Mouse (Mus musculus) heart, postnatal 14 days (tissue): ENCODE results near the gene Rbpms2. TPM values are rescaled to one million over a fixed set of nuclear protein-coding genes. Genes with fewer than 3 reads are reported as not detected.

Experiments used
- DNase-seq, 2 experiments: peaks; one replicate each; pipeline ENCODE4 v3.0.0; 2021 to 2022
- intact Hi-C: fragments of 180-260 bp; cut with DNase I; formaldehyde crosslinking; loops from one replicate; pipeline ENCODE4 v1.15.1; 2025
- total RNA-seq, 2 experiments: library from RNA; stranded (reverse); gene quantifications; 2 replicates each; pipeline ENCODE4 v1.2.3; 2021

Rbpms2 gene
- total RNA-seq, 2 experiments from 2014 or later, result 39.1 to 40.7 TPM

- no peak for DNase-seq
- intact Hi-C loops, result no loop called here
These were observed 17.4 kb upstream of the Rbpms2 start for GRCm38 (mm10) chr9:65611969-65612486.

- DNase-seq, result no peak
- intact Hi-C loops, result no loop called here
These were observed 16.4 kb upstream of the Rbpms2 start for GRCm38 (mm10) chr9:65613098-65613497.

DNA sequence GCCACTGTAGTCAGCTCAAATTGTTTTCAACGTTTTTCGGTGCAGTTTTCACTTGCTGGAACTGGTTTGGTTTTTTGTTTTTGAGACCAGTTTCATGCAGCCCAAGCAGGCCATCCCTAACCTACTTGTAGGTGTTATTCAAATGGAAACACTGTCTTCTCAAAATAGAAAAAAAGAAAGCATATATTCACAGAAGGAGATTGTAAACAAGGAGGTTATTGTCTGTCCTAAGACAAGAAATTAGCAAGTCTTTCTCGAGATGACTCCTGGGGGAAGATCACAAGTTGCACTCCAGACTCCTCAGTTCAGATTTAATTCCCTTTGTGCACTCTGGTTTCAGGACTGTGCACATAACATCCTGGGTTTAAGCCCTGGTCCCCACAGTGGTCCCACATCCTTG lies 10.1 kb upstream of the Rbpms2 start:
- intact Hi-C loops, result no loop called here
- DNase-seq, result no peak

DNA sequence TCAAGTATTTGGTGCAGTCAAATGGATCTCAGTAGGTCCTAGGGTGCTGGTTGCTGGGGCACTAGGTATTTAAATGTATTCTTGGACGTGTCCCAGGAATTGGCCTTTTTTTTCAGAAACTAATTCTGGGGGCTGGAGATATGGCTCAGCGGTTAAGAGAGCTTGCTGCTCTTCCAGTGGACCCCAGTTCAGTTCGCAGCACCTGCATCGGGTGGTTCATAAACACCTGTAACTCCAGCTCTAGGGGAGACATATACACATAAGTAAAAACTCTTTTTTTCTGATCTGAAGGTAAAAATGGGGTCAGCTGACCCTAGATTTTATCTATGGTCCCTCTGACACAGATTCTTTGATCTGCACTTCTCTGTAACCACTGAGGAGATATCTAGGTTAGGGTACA lies 8.3 kb upstream of the Rbpms2 start:
- intact Hi-C loops, result no loop called here
- DNase-seq, result no peak

DNA sequence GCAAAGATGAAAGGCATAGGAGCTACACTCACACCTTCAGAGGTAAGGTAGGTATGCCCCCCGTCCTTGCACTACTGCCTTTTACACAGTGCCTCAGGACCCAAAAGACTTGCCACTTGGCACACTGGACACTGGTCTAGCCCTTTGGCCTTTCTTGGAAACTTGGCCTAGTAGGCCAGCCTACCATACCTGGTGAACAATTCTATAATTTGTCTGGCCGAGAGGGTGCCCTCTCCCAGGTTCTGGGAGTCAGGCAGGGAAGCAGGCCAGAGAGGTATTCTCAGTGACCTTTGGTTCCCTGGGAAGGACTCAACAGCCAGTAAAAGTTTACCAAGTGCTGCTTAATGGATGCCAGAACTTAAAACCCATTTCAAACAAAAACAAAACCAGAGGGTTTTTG lies 7.8 kb upstream of the Rbpms2 start:
- intact Hi-C loops, result no loop called here
- DNase-seq, result no peak

DNA sequence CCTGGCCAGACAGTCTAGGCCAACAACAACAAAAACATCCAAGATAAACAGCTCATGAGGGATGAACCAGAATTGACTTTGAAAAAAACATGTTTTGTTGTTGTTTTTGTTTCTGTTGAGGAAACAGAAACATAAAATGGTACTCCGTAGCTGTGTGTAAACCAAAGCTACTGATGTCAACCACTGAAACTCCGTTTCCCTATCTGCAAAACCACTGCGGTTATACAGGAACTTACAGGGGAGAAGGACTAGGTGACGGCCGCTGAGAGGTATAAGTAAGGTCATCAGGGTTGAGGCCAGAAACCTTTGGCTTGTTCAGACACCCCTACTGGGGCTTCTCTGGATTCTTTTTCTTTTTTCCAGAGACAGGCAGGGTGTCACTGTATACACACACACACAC lies 6.6 kb upstream of the Rbpms2 start:
- no peak for DNase-seq
- intact Hi-C loops, result no loop called here

- no peak for DNase-seq
- intact Hi-C loops, result no loop called here
These were observed 5.2 kb upstream of the Rbpms2 start for GRCm38 (mm10) chr9:65624266-65624665.

- intact Hi-C loops, result loop anchor here (2.0 to 5.0 kb wide), 2 partner anchors 17 to 32 kb away; no protein-coding TSS in a partner anchor
- DNase-seq, result peak; percentile 76 to 83
These were observed 551 bp downstream of the Rbpms2 start for GRCm38 (mm10) chr9:65629767-65630630.

GRCm38 (mm10) chr9:65630631-65631353 lies 1.3 kb downstream of the Rbpms2 start:
- peak; percentile 53 to 59 for DNase-seq
- intact Hi-C loops, result loop anchor here (2.0 kb wide), 1 partner anchor 16 kb away; no protein-coding TSS in a partner anchor

GRCm38 (mm10) chr9:65631354-65632021 lies 2.0 kb downstream of the Rbpms2 start:
- DNase-seq, result no peak
- intact Hi-C loops, result loop anchor here (2.0 kb wide), 1 partner anchor 15 kb away; no protein-coding TSS in a partner anchor

DNA sequence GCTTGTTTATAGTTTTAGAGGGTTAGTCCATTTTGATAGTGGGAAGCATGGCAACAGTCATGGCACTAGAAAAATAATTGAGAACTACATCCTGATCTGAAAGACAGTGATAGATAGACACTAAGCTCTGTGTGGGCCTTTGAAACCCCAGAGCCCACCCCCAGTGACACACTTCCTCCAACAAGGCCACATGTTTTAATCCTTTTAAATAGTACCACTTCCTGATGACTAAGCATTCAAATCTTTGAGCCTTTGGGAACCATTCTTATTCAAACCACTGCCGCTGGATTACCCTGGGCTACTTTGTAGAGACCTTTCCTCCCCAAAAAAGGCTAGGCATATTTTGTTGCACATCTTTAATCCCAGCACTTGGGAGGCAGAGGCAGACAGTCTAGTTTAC lies 6.3 kb downstream of the Rbpms2 start:
- intact Hi-C loops, result no loop called here
- no peak for DNase-seq

DNA sequence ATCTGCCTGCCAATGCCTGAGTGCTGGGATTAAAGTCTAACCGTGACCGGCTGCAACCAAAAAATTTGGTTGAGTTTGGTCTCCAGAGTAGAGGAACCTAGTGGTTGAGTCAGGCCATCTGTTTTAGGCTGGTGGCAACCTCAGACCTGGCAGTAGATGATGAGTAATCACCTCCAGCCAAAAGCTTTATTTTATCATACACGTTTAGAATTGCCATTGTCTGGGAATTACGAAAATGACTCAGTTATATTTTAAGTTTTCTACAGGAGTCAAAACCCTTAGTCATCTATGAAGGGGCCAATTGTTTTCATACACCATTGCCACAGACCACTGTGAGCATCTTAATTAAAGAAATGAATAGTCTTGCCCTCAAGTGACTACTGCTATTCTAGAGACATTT lies 7.5 kb downstream of the Rbpms2 start:
- intact Hi-C loops, result no loop called here
- no peak for DNase-seq

- DNase-seq, result no peak
- intact Hi-C loops, result no loop called here
These were observed 9.6 kb downstream of the Rbpms2 start for GRCm38 (mm10) chr9:65639065-65639464.

GRCm38 (mm10) chr9:65640838-65641410 lies 11.5 kb downstream of the Rbpms2 start:
- no peak for DNase-seq
- intact Hi-C loops, result no loop called here

DNA sequence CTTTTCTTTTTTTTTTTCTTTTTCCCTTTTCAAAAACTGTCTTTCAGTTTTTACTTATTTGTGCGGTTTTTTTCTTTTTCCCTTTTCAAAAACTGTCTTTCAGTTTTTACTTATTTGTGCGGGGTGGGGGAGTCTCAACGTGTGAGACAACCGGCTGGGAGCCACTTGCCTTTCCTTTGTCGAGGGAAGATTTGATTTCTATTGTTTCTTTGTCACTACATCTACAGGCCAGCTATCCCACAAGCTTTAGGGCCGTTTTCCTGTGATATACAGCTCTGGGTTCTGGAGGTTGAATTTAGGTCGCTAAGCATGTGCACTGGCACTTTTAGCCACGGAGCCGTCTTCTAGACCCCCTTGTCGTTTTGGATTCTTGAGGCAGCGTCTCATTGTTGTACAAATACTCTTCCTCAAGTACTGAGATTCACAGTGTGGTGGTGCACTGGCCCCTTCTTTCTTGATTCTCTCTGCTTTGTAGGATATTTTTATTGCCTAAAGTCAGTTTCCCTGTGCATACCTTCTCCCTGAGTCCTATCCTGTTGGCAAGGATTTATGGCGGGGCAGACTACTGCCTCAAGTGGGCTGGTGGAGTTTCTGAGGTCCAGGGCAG lies 12.1 kb downstream of the Rbpms2 start:
- DNase-seq, result no peak
- intact Hi-C loops, result no loop called here

DNA sequence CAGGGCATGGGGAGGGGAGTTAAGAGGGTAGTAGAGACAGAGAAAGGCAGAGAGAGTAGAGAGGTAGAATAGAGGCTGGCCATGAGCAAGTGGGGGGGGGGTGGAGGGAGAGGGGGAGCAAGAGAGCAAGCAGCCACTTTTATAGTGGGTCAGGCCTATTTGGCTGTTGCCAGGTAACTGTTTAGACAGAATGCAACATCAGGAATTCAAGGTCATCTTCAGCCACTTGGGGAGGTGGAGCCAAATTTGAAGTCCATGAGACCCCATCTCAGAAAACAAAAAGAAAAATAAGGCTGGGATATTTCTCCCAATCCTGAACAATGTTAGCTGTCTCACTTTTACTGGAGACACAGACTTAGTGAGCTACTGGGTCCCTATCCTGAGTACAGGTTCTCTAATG lies 13.1 kb downstream of the Rbpms2 start:
- intact Hi-C loops, result no loop called here
- no peak for DNase-seq

- intact Hi-C loops, result no loop called here
- DNase-seq, result no peak
These were observed 15.5 kb downstream of the Rbpms2 start for GRCm38 (mm10) chr9:65644960-65645359.

DNA sequence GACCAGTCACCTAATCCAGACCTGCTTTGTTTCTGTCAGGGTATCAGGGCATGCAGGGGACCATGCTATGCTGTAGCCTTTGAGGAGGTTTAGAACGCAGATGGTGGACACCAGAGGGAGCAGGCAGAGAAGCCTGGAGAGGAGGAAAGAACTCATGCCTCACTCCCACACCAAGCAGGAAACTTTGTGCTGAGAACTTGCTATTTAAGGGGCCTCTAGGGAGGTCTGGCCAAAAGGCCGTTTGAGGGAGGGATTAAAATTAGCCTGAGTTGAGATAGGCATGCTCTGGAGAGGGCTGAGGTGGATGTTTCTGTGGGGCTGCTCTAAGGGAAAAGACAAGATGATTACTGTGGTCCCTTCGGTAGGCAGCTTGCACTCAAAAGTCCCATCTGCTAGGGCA lies 16.5 kb downstream of the Rbpms2 start:
- DNase-seq, result peak; percentile 31 to 38
- intact Hi-C loops, result loop anchor here (2.0 kb wide), 1 partner anchor 15 kb away; no protein-coding TSS in a partner anchor

GRCm38 (mm10) chr9:65646782-65647181 lies 17.3 kb downstream of the Rbpms2 start:
- intact Hi-C loops, result loop anchor here (2.0 kb wide), 1 partner anchor 16 kb away; no protein-coding TSS in a partner anchor
- DNase-seq, result no peak

- DNase-seq, result no peak
- intact Hi-C loops, result no loop called here
These were observed 19.3 kb downstream of the Rbpms2 start for GRCm38 (mm10) chr9:65648730-65649129.
